Mouse (Mus musculus): ENCODE measurements around the gene Fgd3. TPM values are rescaled to one million over a fixed set of nuclear protein-coding genes. Genes with fewer than 3 reads are reported as not detected.
A peak's percentile ranks its signal among the peaks of the same experiment; 100 is the strongest.

Fgd3 gene
- total RNA-seq, 2 experiments from 2014 or later = 0.93 to 1.3 TPM

- intact Hi-C loops (cut with DNase I; ENCODE audit: low total_unique reads) = no loop called here
- DNase-seq = no peak
These were observed 11.2 kb downstream of the Fgd3 start for GRCm38 (mm10) chr13:49308861-49309403.

DNA sequence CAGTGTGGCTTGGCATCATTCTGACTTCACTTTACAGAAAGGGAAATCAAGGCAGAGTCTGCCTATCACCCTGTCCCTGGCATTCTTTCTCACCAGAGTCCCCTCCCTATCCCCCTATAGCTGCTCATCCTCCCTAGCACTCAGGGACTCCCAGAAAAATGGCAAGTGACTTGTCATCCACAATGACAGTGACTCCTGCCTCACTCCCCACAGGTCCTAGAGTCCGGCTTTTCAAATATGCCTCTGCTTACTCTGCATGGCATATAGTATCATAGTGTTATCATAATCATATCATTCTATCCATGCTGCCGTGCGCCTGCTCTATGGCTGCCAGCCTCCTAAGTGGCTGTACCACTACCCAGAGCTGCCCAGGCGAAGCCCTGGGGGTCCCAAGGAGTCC is 11.9 kb downstream of the Fgd3 start:
- intact Hi-C loops (cut with DNase I; ENCODE audit: low total_unique reads) = no loop called here
- DNase-seq = no peak

DNA sequence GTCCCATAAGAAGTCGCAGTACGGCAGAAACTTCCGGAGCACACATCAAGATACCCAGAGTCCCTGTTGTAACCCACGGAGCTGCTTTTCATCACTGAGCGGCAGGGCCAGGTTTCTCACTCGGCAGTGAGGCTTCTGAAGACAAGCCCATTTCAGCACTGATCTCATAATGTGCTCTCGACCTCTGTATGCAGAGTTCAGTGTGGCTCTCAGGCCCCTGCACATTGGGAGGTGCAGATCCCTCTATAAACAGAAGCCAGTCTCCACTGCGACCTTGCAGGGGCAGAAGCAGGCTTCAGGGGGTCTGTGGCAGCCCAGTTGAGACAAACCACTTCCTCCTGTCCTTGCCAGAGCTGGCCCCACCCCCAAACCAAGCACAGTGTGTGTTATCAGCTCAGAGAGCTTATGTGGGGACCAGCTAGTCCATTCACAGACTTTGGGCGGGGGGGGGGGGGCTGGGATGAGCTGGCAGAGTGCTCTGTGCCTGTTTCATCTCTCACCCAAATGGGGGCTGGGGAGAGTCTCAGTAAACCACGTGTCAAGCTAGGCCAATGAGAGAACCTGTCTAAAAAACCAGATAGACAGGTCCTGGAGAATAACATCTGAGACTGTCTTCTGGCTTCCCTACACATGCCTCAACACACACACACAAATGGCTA is 12.7 kb downstream of the Fgd3 start:
- peak; percentile 24 for DNase-seq
- intact Hi-C loops (cut with DNase I; ENCODE audit: low total_unique reads) = no loop called here

DNA sequence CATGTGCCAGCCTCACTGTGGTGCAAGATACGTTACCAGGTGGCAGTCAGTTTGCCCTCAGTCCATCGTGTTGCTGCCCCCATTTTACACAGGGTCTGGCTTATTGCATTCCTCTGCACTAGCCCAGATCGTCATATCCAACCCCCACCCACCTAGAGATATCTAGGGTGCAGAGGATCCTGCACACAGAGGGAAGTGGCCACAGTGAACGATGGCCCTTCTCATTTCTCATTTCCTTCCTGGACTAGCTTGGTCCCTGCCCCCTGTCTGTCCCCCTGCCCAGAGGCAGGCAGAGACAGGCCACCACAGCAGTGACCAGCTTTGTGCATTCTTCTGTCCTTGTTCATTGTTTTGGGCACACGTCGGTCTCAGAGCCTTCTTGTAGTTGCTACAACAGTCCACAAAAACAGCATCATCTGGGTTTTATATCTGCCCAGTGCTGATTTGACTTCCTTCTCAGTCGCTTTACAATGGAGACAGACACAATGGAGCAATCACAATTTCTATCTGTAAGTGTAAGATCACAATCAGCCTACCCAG is 13.3 kb downstream of the Fgd3 start:
- intact Hi-C loops (cut with DNase I; ENCODE audit: low total_unique reads) = no loop called here
- DNase-seq = no peak

- intact Hi-C loops (cut with DNase I; ENCODE audit: low total_unique reads) = no loop called here
- DNase-seq = no peak
These were observed 19.3 kb downstream of the Fgd3 start for GRCm38 (mm10) chr13:49300771-49301170.

DNA sequence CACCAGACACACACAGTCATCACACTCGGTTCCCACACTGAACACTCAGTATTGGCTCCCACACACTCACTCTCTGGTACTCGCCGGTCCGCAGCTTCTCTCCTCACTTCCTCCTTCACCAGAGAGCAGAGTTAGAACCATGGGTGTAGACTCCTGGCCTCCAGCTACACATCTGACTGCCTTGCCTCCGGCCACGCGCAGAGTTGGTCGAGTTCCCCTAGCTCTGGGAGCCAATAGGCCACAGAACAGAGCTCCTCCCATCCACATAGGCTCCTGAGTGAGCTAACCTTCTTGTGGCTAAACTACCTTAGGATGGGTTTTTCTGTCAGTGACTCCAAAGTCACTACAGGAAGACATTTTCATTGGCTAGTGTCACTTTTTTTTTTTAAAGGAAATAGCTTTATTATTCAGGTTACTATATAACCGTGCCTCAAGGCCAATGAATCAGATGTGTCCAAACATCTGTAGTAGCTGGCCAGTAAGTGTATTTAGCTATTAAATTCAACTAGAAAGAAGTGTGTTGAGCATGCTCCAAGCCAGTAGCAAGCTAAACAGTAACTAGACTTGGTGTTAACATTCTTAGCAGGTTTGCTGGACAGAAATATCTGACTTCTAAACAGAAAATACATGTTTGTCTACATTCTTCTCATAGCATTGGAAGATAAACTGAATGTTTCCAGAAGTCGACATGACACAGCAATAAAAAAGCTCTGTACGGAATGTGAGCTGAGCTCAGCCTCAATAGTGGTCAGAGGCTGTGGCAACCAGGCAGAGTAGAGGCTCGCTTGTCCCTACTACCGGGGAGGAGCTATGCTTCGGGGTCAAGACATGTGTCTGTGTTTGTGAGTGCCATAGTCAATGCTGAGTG is 21.4 kb downstream of the Fgd3 start:
- DNase-seq = no peak
- intact Hi-C loops (cut with DNase I; ENCODE audit: low total_unique reads) = no loop called here

DNA sequence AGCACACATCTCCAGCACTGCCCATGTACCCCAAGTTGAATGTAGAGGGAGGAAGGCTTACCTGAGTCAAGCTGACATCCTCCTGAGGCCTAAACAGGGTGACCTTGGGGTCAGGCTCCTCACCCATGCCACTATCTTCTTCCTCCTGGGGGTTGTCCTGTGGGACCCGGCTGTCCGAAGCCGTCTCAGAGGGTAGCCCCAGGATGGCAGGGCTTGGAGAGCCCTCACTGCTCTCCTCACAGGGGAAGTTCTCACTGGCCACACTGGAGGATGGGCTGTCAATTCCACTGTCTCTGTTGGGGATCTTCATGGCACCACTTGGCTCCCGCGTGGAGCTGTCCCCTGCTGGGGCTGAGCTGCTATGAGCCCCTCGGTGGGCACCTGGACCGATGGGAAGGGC is 23.8 kb downstream of the Fgd3 start:
- intact Hi-C loops (cut with DNase I; ENCODE audit: low total_unique reads) = no loop called here
- DNase-seq = no peak

DNA sequence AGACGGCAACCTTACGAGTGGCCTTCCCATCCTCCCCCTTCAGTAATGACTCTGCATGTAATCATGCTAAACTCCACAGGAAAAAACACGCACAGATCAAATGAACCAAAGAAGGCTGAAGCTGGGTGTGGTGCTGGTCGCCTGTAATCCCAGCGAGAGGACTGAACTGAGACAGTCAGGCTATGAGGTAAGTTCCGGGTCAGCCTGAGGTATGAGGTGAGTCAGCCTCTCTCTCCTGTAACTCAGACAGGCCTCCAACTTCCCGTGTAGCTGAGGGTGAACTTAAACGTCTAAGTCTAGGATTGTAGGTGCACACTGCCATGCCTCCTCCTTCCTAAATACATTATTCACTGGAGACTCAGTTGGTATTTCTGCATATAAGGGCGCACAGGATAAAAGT is 26.0 kb downstream of the Fgd3 start:
- DNase-seq = no peak
- intact Hi-C loops (cut with DNase I; ENCODE audit: low total_unique reads) = no loop called here

GRCm38 (mm10) chr13:49291949-49292348 is 28.2 kb downstream of the Fgd3 start:
- intact Hi-C loops (cut with DNase I; ENCODE audit: low total_unique reads) = no loop called here
- no peak for DNase-seq

DNA sequence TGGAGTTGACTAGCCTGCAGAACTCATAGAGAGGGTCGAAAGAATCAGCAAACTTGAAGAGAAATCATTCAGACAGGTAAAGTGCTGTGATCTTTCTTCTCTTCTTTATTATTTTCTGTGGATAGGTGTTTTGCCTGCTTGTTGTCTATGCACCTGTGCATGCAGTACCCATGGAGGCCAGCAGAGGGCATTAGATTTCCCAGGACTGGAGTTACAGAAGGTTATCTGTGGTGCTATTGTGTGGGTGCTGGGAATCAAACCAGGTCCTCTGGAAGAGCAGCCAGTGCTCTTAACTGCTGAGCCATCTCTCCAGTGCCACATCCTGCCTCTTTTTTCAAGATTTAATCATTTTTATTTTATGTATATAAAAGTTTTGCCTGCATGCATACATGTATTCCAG is 28.7 kb downstream of the Fgd3 start:
- intact Hi-C loops (cut with DNase I; ENCODE audit: low total_unique reads) = no loop called here
- DNase-seq = no peak

- intact Hi-C loops (cut with DNase I; ENCODE audit: low total_unique reads) = no loop called here
- DNase-seq = no peak
These were observed 32.9 kb downstream of the Fgd3 start for GRCm38 (mm10) chr13:49287224-49287623.

DNA sequence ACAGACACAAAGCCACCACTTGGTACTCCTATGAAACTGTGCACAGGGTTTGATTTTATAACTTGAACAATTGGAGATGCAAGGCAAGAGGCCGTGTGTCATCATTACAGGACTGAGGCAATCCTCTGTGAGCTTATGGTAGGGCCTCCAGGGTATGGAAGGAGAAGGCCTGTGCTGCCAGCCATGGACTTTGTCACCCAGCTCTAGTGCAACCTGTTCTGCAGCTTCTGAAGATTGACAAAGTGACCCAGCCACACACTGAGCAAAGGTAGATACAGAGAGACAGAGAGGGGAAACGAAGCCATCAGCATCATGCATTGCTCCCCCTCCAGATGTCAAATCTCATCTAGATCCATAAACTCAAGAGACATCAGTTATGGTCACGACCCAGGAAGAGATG is 33.4 kb downstream of the Fgd3 start:
- DNase-seq = no peak
- intact Hi-C loops (cut with DNase I; ENCODE audit: low total_unique reads) = no loop called here

GRCm38 (mm10) chr13:49283686-49284085 is 36.4 kb downstream of the Fgd3 start:
- intact Hi-C loops (cut with DNase I; ENCODE audit: low total_unique reads) = no loop called here
- no peak for DNase-seq

GRCm38 (mm10) chr13:49282168-49282567 is 37.9 kb downstream of the Fgd3 start:
- peak; percentile 44 for DNase-seq
- intact Hi-C loops (cut with DNase I; ENCODE audit: low total_unique reads) = no loop called here

DNA sequence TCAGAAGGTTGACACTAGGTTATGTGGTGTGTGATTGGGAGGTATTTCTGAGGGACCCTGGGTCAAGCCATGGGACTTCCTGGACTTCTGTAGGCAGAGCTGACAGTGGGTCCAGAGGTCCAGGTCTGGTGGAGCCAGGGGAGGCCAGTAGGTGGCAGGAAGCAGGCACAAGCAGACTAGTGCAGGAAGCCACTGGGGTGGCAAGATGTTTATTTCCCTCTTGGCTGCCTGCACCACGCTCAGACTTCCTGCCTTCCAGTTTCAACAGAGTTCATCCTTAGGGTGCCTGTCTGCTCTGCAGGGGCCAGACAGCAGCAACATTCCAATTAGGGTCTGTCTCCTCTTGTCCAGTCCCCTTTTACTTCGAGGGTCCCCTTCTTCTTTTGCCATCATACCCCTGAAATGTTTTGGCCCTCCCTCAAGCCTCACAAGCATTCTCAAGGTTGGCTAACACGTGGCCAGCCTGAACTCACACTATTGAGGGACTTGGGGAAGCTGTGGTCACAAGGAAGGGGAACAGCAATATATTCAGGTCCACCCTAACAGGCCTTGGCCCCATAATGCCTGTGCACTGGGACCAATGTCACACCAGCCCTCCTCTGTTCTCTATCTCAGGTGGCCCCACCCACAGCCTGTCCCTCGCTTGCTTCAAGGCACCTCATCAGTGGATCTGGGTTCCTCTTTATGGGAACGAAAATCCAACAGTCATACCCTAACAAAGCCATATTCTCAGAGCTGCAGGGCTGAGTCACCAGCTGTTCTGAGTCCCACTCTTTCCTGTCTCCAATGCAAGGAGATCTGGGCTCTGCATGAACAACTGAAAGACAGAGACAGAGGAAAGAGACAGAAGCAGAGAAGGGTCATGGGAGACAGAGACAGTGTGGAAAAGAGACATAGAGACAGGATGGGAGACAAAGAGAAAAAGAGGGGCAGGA is 48.0 kb downstream of the Fgd3 start:
- no peak for DNase-seq
- intact Hi-C loops (cut with DNase I; ENCODE audit: low total_unique reads) = no loop called here

GRCm38 (mm10) chr13:49270500-49270899 is 49.6 kb downstream of the Fgd3 start:
- intact Hi-C loops (cut with DNase I; ENCODE audit: low total_unique reads) = no loop called here

GRCm38 (mm10) chr13:49267645-49268044 is 52.5 kb downstream of the Fgd3 start:
- DNase-seq = no peak
- intact Hi-C loops (cut with DNase I; ENCODE audit: low total_unique reads) = no loop called here

More at GRCm38 (mm10) chr13:49270500-49270899, 49.6 kb downstream of the Fgd3 start:
- no peak for DNase-seq

GRCm38 (mm10) chr13:49260036-49260722 is 59.9 kb downstream of the Fgd3 start:
- intact Hi-C loops (cut with DNase I; ENCODE audit: low total_unique reads) = no loop called here

GRCm38 (mm10) chr13:49257819-49258313 is 62.2 kb downstream of the Fgd3 start:
- intact Hi-C loops (cut with DNase I; ENCODE audit: low total_unique reads) = no loop called here
- DNase-seq = no peak

More at GRCm38 (mm10) chr13:49260036-49260722, 59.9 kb downstream of the Fgd3 start:
- DNase-seq = no peak

Data from gastrocnemius, postnatal 14 days (tissue).